Mouse (Mus musculus) hindbrain, embryonic 16.5 days (tissue): ENCODE measurements around the gene Gm7030. TPM values are rescaled to one million over a fixed set of nuclear protein-coding genes. Genes with fewer than 3 reads are reported as not detected.
"Not testable (repeated sequence)": the region's sequence is repeated elsewhere in the genome, so short reads cannot be mapped to it uniquely, and the experiment has no call there.

ENCODE experiments used
- ATAC-seq: fragments of 200-750 bp; cut with Nextera tagmentation; 2 replicates; pipeline ENCODE4 v1.8.0; 2017; ENCODE audit warnings: moderate TSS enrichment, moderate library complexity
- H3K27ac ChIP-seq: fragments of 300-500 bp; sonication (generic); 2 replicates; pipeline ENCODE4 v1.5.1; 2014; ENCODE audit warnings: low read depth, mild to moderate bottlenecking, control low read depth, low read length, moderate library complexity
- H3K27me3 ChIP-seq: fragments of 300-500 bp; sonication (generic); replicated peaks from 2 replicates; pipeline ENCODE4 v1.6.1; 2014; ENCODE audit warnings: low read length; ENCODE audit not compliant: control insufficient read depth, insufficient read depth
- H3K36me3 ChIP-seq: fragments of 300-500 bp; sonication (generic); 2 replicates; pipeline ENCODE4 v1.6.1; 2014; ENCODE audit warnings: mild to moderate bottlenecking, low read length, moderate library complexity, mixed read lengths; ENCODE audit not compliant: control insufficient read depth, insufficient read depth
- H3K4me1 ChIP-seq: fragments of 300-500 bp; sonication (generic); 2 replicates; pipeline ENCODE4 v1.6.1; 2014; ENCODE audit warnings: low read depth, low read length; ENCODE audit not compliant: control insufficient read depth, insufficient read depth
- H3K4me2 ChIP-seq: fragments of 300-500 bp; sonication (generic); 2 replicates; pipeline ENCODE4 v1.6.1; 2014; ENCODE audit warnings: mild to moderate bottlenecking, low read length, control low read depth, moderate library complexity
- H3K4me3 ChIP-seq: fragments of 300-500 bp; sonication (generic); 2 replicates; pipeline ENCODE4 v1.5.1; 2014; ENCODE audit warnings: mild to moderate bottlenecking, low read length, control low read depth, moderate library complexity
- H3K9ac ChIP-seq: fragments of 300-500 bp; sonication (generic); 2 replicates; pipeline ENCODE4 v1.6.1; 2014; ENCODE audit warnings: low read depth, mild to moderate bottlenecking, control low read depth, low read length, moderate library complexity
- H3K9me3 ChIP-seq: fragments of 300-500 bp; sonication (generic); 2 replicates; pipeline ENCODE4 v1.6.1; 2014; ENCODE audit warnings: mild to moderate bottlenecking, low read length, moderate library complexity; ENCODE audit not compliant: control insufficient read depth
- WGBS: fragments of 180-500 bp; shearing (Covaris S2); extraction: QIAGEN DNeasy Blood & Tissue Kit; methylation state at CpG from one replicate; pipeline ENCODE4 v1.1.7; 2014; 5-methylcytosine and 5-hydroxymethylcytosine counted together
- polyA plus RNA-seq: library from polyadenylated mRNA; unstranded; fragments of >200 nt; fragmentation: Nextera tagmentation; extraction: Ambion mirVana; gene quantifications from 2 replicates; pipeline ENCODE4 v1.2.1, GENCODE M21; 2015

Gene Gm7030
- polyA plus RNA-seq, 1 experiment from 2014 or later: not detected

- not testable (repeated sequence) for ATAC-seq, H3K4me3 ChIP-seq, H3K4me1 ChIP-seq, H3K9ac ChIP-seq, H3K27ac ChIP-seq, H3K4me2 ChIP-seq, H3K9me3 ChIP-seq, H3K36me3 ChIP-seq
- H3K27me3 ChIP-seq: peaks cover 11% of the 10 kb centered on the region
- 19% methylated on average over 3 of the region's 3 CpGs for WGBS
These were observed 12.7 kb downstream of the Gm7030 start for GRCm38 (mm10) chr17:36116545-36116944.

DNA sequence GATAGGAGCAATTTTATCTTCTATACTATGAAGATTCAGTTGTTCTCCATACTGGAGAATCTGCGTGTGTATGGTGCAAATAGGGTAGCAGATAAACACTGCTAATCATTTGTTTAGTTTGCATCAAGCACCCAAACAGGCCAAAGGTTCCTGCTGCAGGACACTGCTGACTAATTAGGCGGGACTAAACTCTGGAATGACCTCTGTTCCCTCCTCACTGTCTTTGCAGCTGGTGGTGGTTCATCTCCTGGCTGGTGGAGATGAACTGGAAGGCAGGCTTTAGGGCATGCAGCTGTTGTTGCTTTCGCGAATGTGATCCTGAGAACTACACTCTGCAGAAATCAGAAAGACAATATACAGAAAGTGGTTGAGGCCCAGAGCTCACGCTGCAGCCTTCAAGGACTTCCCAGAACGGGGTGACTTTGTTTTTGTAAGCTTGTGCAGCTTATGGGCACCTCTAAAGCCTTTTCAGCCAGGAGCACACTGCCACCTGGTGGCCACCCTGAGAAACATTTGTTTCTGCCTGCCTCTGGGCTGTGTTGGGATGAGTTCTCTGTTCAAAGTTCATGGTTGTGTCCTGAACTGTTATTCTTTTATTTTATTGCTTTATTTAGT is 15.1 kb downstream of the Gm7030 start:
- ATAC-seq: peak; percentile 71
- not testable (repeated sequence) for H3K4me1 ChIP-seq
- 21% methylated on average over 6 of the region's 6 CpGs for WGBS

GRCm38 (mm10) chr17:36111510-36111868 is 17.7 kb downstream of the Gm7030 start:
- H3K4me2 ChIP-seq: peak overlapping the region; percentile 92
- H3K27ac ChIP-seq, H3K4me1 ChIP-seq, H3K27me3 ChIP-seq, H3K36me3 ChIP-seq, H3K9me3 ChIP-seq: not testable (repeated sequence)
- 3% methylated on average over 10 of the region's 10 CpGs for WGBS
- peak; percentile 41; the same call in 1 of the 2 replicates for ATAC-seq
- peak overlapping the region; percentile 47 for H3K4me3 ChIP-seq
- peak overlapping the region; percentile 30 for H3K9ac ChIP-seq

More for the DNA sequence above, 15.1 kb downstream of the Gm7030 start:
- not testable (repeated sequence) for H3K36me3 ChIP-seq, H3K9ac ChIP-seq, H3K4me2 ChIP-seq, H3K27ac ChIP-seq, H3K4me3 ChIP-seq, H3K9me3 ChIP-seq
- peaks cover 11% of the 10 kb centered on the region for H3K27me3 ChIP-seq

- ATAC-seq: peak; percentile 87
- Histone ChIP-seq H3K9ac (peak overlapping the region; percentile 30), H3K4me2 (peak overlapping the region; percentile 92), H3K4me3 (peak overlapping the region; percentile 47)
- not testable (repeated sequence) for H3K9me3 ChIP-seq, H3K27me3 ChIP-seq, H3K36me3 ChIP-seq, H3K27ac ChIP-seq, H3K4me1 ChIP-seq
- 1% methylated on average over 53 of the region's 57 CpGs for WGBS
These were observed 18.4 kb downstream of the Gm7030 start for GRCm38 (mm10) chr17:36110641-36111509.

DNA sequence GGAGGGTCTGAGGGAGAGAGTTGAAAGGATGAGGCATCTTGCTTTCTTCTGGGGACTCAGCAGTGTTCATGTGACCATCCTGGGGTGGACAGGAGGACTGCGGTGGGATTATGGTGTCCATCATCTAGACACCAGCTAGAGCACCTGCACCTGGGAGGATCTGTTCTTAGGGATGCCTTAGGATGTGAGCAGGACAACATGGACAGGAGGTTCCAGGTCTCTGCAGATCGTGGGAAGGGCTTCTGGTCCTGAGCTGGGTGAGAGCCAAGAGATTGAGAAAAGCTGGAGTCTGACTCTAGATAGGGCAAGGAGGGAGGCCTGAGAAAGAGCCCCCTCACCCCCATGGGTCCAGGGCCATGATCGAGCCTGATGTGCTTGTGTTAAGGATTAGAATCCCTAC is 19.1 kb downstream of the Gm7030 start:
- H3K27me3 ChIP-seq, H3K4me1 ChIP-seq, H3K27ac ChIP-seq, H3K4me2 ChIP-seq, H3K9me3 ChIP-seq, H3K36me3 ChIP-seq, ATAC-seq, H3K9ac ChIP-seq, H3K4me3 ChIP-seq: not testable (repeated sequence)
- WGBS: 52% methylated on average over 2 of the region's 3 CpGs

- not testable (repeated sequence) for H3K36me3 ChIP-seq, H3K9ac ChIP-seq, H3K4me3 ChIP-seq, H3K9me3 ChIP-seq, H3K27ac ChIP-seq, H3K4me2 ChIP-seq, H3K27me3 ChIP-seq, ATAC-seq, H3K4me1 ChIP-seq
- 67% methylated on average over 11 of the region's 12 CpGs for WGBS
These were observed 27.1 kb downstream of the Gm7030 start for GRCm38 (mm10) chr17:36102091-36102490.

DNA sequence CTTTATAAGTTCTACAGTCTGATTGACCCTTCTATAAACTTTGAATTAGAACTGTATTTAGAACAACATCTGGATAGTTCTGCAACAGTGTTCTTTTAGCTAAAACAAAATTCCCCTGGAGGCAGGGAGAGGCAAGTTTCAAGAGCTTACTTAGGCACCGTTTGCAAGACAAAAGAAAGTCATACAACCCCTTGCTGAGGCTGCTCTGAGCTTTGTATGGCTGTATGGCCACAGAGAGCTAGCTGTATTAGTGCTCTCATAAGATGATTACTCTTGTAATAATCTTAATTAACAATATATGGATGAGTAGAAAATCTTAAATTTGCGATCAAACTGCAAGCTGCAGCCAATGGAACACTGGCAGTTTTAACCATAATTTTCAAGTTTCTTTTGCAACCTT is 29.6 kb downstream of the Gm7030 start:
- not testable (repeated sequence) for H3K4me2 ChIP-seq, H3K9me3 ChIP-seq, H3K27me3 ChIP-seq, ATAC-seq, H3K4me1 ChIP-seq, H3K27ac ChIP-seq, H3K9ac ChIP-seq, H3K4me3 ChIP-seq, H3K36me3 ChIP-seq
- WGBS: 41% methylated on average over 2 of the region's 2 CpGs

- Histone ChIP-seq H3K36me3 (no peaks in the 10 kb centered on the region), H3K4me2 (no peak overlapping the region), H3K9ac (no peak overlapping the region), H3K27me3 (no peaks in the 10 kb centered on the region), H3K4me3 (no peak overlapping the region), H3K27ac (no peak overlapping the region), H3K4me1 (no peaks in the 10 kb centered on the region), H3K9me3 (no peaks in the 10 kb centered on the region)
- whole genome bisulfite sequencing: 15% methylated on average over 3 of the region's 3 CpGs
- ATAC-seq: no peak
These were observed 35.3 kb downstream of the Gm7030 start for GRCm38 (mm10) chr17:36093936-36094335.

DNA sequence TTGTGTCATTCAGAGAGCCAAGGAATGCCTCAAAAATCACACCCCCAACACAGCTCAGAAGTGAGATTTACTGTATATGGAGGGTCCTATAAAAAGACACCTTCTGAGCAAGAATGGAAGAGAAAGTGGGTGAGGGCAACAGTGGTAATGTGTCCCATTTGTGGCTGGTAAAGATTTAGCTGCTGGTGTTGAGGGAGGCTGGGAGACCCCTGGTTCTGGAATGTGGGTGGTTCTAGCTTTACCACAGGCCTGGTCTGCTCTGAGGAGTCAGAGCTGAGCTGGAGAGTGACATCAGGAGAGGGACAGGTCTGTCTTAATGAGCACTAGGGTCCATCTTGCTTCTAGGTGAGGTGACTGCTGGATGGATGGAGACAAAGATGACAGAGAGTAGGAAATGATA is 36.7 kb downstream of the Gm7030 start:
- H3K4me2 ChIP-seq, H3K9ac ChIP-seq, H3K27ac ChIP-seq, H3K9me3 ChIP-seq, H3K27me3 ChIP-seq, ATAC-seq, H3K4me1 ChIP-seq, H3K36me3 ChIP-seq, H3K4me3 ChIP-seq: not testable (repeated sequence)
